Mouse (Mus musculus): Measurements from ENCODE around the gene Gm2022. TPM values are rescaled to one million over a fixed set of nuclear protein-coding genes. Genes with fewer than 3 reads are reported as not detected.

The Gm2022 gene
- polyA plus RNA-seq (2017; shearing (Covaris generic)) = not detected

DNA sequence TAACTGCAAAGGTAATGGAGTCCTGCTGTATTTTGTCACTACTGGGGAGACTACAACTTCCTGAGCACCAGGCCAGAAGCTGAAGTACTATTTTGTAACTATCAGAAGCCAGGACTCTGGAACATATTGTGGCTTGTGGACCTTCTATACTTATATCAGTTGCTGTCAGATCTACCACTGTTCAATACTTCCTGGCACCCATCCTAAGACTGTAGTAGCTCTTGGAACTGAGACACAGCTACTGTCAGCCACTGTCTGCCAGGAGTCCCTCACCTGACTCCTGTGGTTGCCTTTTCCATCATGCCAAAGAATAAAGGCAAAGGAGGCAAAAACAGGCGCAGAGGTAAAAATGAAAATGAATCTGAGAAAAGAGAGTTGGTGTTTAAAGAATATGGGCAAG lies at the start of gene Gm2022:
Gm2022 (plus strand) TSS at position 301 of the 400 bp plus-strand sequence.

GRCm38 (mm10) chr12:87873772-87874171 lies 21.4 kb upstream of the Gm2022 start, which contains the start of gene Gm2016:
Gene Gm2016 (plus strand): TSS chr12:87874072.

GRCm38 (mm10) chr12:87919721-87920120 lies 24.6 kb downstream of the Gm2022 start, which contains the start of gene Gm2035:
Gene Gm2035 (minus strand): TSS chr12:87919857.

Other genes with a start within 250 kb of the Gm2022 start
- gene Gm21319, start 119.6 kb upstream of the Gm2022 start, polyA plus RNA-seq (2017; shearing (Covaris generic)) = under 1 TPM in 1 of 2 experiments, not detected in 1; 0.10 TPM
- under 1 TPM in 1 of 2 experiments, not detected in 1; 0.48 TPM for gene Gm21936, start 99.9 kb upstream of the Gm2022 start, polyA plus RNA-seq (2017; shearing (Covaris generic))
- gene BB287469, start 78.8 kb upstream of the Gm2022 start, polyA plus RNA-seq (2017; shearing (Covaris generic)) = not detected
- gene Gm2001, start 53.0 kb upstream of the Gm2022 start, polyA plus RNA-seq (2017; shearing (Covaris generic)) = not detected
- gene Gm2016, start 21.3 kb upstream of the Gm2022 start, polyA plus RNA-seq (2017; shearing (Covaris generic)) = not detected
- gene Gm2035, start 24.5 kb downstream of the Gm2022 start, polyA plus RNA-seq (2017; shearing (Covaris generic)) = not detected
- not detected for gene Gm2042, start 58.7 kb downstream of the Gm2022 start, polyA plus RNA-seq (2017; shearing (Covaris generic))
- gene Gm2075, start 116.5 kb downstream of the Gm2022 start, polyA plus RNA-seq (2017; shearing (Covaris generic)) = not detected
- not detected for gene Gm6803, start 123.4 kb downstream of the Gm2022 start, polyA plus RNA-seq (2017; shearing (Covaris generic))
- gene Gm2056, start 131.6 kb downstream of the Gm2022 start, polyA plus RNA-seq (2017; shearing (Covaris generic)) = not detected
- gene Gm16368, start 188.3 kb downstream of the Gm2022 start, polyA plus RNA-seq (2017; shearing (Covaris generic)) = not detected

Data from activated CD4-positive, CD25-positive, alpha-beta regulatory T cell (primary cell).